Mouse (Mus musculus) 3T3-L1 (cell line): ENCODE results near the gene Scfd2.

ENCODE experiments used
- DNase-seq: peaks from one replicate; pipeline ENCODE4 v3.0.0-alpha.2; 2015; ENCODE audit warnings: low read depth, low spot score

The Scfd2 gene

DNA sequence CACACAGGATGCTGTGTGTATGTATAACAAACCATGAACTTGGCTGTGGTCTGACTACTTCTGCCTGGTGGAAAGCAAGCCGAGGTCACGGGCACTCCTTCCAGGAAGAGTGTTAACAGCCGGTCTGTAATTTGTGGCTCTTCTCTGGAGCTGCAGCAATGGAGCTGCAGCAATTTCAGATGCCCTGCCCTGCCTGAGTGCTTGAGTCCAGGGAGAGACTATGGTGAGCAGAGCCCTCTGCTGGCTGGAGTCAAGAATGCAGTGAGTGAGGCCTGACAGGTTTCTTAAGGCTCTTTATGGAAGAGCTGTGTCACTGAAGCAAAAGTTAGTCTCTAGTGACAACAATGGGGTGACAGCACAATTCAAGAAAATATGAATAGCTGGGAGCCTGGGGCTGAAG is 253.8 kb downstream of the Scfd2 start:
- peak; percentile 97 for DNase-seq

GRCm38 (mm10) chr5:74277216-74277615 is 254.3 kb downstream of the Scfd2 start:
- DNase-seq = no peak

DNA sequence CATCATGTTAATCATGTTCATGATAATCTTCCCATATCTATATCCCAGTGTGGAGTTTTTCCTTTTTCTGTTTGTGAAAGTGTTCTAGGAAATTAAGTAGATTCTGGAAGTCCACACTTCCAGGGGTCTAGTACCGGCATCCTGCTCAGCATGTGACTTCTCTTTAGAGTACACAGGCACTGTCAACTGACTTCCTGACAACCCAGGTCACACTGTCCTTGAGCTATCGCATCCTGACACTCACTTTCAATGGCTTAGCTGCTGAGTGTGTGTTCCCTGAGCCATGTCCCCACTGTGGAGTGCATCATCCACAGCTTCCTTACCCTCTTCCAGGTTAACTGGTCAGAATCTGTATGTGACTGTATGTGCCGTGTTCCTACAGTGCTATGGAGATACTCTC is 258.2 kb downstream of the Scfd2 start:
- no peak for DNase-seq

DNA sequence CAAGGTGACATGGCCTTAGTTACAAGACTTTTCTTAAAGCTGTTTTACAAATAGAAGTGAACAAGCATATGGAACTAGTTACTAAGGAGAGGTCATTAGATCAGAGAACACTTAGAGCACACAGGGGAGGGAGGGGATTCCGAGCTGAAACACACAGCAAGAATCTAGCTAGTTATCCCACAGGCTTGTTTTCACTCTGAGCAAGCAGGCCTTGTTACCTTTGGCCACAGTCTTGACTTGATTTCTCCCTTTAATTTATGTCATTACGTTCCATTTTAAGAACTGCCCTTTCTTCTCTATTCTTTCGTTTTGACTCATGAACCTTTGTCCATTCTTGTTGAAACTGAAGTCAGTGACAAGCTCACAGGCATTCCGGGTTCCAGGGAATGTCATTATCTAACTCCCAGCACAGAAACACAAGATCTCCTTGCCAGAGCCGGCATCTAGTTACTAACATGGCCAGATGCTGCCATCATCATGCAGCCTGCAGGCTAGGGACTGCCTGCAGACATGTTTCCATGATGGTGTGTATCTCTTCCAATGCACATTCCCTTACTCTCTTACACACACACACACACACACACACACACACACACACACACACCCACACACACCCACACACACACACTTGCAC is 263.7 kb downstream of the Scfd2 start:
- peak; percentile 35 for DNase-seq

DNA sequence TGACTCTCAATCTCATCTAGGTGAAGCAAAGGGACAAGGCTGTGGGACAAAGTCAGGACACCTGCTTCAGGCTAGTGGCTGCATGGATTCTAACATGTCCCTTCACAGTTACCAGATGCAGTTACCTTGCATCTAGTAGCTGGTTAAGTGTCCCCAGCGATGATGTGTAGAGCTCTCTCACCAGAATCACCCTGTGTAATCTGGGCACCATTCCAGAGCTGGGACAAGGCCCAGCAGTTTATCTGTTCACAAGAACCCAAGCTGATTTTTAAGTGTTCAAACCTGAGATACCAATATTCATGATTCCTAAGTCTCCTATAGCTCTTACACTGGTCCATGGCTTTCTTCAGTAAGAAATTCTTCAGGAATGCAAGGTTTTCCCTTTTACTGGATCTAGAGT is 264.4 kb downstream of the Scfd2 start:
- no peak for DNase-seq

DNA sequence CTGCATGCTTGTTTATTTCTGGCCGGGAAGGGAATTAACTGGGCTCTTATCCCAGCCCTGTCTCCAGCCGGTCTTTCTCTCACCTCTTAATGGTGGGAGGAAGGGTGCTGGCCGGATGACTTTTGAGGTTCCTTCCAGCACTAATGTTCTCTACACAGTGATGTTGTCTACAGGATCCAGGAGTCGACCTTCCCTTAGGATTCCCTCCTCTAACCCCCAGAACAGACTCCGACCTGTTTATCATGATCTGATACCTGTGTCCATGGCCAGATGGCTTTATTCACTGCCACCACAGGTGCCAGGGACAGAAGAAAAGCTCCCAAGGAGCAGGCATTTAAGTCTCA is 265.1 kb downstream of the Scfd2 start:
- DNase-seq = no peak

GRCm38 (mm10) chr5:74265601-74266475 is 265.7 kb downstream of the Scfd2 start:
- DNase-seq = no peak

- no peak for DNase-seq
These were observed 266.4 kb downstream of the Scfd2 start for GRCm38 (mm10) chr5:74265151-74265550.

- no peak for DNase-seq
These were observed 267.0 kb downstream of the Scfd2 start for GRCm38 (mm10) chr5:74264541-74264940.

- DNase-seq = no peak
These were observed 270.5 kb downstream of the Scfd2 start for GRCm38 (mm10) chr5:74261016-74261415.

DNA sequence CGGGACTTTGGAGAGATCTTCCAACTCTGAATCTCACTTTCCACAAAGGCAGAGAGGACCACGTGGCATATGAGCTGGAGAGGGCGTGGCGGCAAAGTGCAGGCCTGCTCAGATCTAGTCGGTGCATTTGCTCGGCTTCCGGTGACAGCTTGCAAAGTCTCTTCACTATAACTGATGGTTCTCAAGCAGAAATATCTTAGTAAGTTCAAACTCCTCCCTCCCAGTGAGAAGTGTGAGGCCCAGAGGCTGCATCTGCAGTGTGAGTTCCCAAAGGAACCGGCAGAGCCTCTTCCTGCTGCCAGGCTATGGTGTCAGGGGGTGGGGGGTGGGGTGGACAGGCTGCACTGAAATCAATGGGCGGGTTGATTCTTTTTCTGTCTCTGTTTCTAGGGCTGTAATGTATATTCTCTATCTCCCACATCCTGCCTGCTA is 271.2 kb downstream of the Scfd2 start:
- no peak for DNase-seq

DNA sequence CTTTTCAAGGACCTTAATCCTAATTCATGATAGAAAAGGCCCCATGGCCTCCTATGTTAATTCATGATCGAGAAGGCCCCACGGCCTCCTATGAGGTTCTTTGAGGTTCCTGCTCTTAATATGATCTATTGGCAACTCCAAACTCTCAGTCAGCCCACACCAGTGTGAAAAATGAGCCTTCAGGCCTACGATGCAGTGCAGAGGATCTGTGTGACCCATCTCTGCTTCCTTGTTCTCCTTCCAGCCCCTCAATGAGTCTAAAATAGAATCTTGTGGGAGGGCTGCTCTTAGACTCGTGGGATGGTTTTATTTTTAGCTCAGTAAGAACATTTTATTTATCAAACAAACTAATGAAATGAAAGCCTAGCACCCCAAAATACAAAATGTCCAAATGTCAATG is 274.9 kb downstream of the Scfd2 start:
- DNase-seq = no peak

GRCm38 (mm10) chr5:74254996-74255395 is 276.6 kb downstream of the Scfd2 start:
- DNase-seq = no peak

DNA sequence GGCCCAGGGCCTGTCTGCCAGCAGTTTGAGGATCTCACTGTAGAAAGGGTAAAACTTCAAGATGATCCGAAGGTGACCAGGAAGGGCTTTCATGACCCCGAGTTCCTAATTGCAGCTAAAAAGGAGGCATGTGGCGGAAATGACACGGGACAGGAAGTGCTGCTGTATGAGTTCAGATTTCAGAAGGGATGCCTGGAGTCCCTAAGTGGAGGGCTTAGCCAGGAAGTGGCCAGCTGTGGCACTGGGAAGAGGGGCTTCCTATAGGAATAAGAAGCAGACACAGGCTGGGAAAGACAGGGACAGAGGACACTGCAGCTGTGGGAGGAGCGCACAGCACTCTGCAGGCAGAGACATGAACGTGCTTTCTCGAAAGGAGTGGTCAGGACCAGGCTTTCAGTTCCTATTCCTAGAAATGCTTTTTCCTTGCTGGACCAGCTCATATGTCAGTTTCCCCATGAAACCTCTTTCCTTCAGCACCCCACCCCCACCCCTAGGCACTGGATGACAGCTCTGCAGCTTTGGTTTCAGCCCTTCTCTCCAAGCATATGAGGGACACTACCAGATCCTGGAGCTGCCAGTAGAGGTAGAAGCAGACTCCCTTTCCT is 277.7 kb downstream of the Scfd2 start:
- DNase-seq = no peak

- DNase-seq = no peak
These were observed 278.8 kb downstream of the Scfd2 start for GRCm38 (mm10) chr5:74252672-74253286.

DNA sequence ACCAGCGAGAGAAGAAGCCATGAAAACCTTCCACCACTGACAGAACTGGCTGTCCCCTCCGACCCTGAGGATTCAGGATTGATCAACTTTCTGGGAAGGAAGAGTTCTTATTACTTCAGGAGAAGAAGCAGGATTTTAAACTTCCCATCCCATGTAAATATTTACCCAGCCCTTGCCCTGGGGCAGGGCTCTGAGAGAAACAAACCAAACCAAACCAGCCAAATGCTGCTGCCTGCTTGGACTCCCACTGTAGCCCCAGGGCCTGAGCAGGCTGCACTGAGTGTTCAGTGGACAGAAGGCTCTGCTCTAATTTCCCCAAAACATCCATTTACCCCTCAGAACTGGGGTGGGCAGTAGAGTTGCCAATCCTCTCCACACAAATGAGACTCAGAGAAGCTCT is 280.6 kb downstream of the Scfd2 start:
- no peak for DNase-seq

DNA sequence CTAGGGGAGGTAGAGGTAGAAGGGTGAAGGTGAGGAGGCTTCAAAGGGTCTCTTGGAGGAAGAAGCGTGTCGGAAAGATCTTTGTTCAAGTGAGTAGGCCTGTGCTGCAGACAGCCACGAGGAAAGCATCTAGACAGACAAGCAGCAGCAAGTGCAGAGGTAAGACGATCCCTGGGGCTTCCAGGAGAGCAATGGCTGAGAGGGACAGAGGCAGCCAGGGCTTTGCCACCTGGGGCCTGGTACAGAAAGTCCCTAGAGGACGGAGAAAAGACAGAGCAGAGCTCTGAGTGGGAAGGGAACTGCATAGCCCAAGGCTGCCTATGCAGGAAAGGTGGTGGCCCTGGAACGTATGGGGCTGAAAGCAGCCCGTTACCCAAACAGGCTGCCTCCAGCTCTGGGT is 281.3 kb downstream of the Scfd2 start:
- DNase-seq = no peak

DNA sequence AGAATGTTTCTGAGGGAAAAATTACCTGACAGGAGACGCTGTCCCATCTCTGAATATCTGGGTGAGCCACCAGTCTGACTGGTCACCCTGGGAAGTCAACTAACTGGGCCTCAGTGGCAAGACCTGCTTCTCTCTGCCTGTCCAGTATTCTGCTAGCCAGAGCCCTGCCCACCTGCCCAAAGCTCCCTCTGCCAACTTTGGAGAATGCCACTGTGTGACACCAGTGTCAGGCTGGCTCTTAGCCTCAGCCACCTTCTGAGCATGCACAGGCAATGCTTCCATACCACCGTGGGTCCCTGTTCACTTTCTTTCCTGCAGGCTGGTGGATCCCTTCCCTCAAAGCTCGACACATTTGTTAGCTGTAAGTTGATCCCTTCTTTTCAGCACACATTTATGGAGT is 281.8 kb downstream of the Scfd2 start:
- DNase-seq = no peak

- peak; percentile 29 for DNase-seq
These were observed 284.6 kb downstream of the Scfd2 start for GRCm38 (mm10) chr5:74246971-74247370.

DNA sequence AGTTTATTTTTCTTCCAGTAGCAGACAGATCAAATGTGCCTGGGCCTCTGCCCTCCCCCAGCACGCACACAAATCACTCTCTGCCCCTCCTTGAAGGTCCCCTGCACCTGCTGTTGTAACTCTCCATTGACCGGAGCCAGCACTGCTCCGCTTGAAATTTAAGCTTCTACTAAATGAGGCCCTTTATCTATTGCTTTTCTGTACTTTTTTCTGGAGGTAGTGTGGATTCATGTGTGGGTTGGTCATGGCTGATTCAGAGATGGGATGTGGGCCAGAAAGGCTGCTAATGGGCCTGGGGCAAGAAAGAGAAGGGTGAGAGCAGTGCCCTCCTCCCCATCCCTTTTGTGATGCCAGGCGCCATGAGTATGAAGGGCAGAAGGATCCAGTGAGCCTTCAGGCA is 285.1 kb downstream of the Scfd2 start:
- peak; percentile 78 for DNase-seq

GRCm38 (mm10) chr5:74245641-74246145 is 285.9 kb downstream of the Scfd2 start:
- DNase-seq = no peak

- DNase-seq = no peak
These were observed 287.0 kb downstream of the Scfd2 start for GRCm38 (mm10) chr5:74244406-74245019.
